Mouse (Mus musculus): ENCODE measurements around the gene Ren1.

GRCm38 (mm10) chr1:133327094-133327493, 23.2 kb upstream of the Ren1 start:
- TF ChIP-seq POLR2A (IDR thresholded peaks at IDR 0.05; ENCODE audit: low read depth, low read length) (no peak), CTCF (conservative IDR thresholded peaks at IDR 0.05; ENCODE audit: insufficient read depth, insufficient read length, low read depth, low read length) (no peak)

Measured in kidney, adult 2 months (tissue).